Mouse (Mus musculus): ENCODE measurements at regions not wholly inside any gene's neighbourhood (a gene's known extent, or its start where the extent isn't known, plus 50 kb on each side); places are given as distances from the start of the nearest gene placed in this dataset.

GRCm38 (mm10) chrX:14273628-14274337, 62.8 kb downstream of the H2al1n start:
- DNase-seq (ENCODE audit: extremely low spot score), result peak; percentile 3

- DNase-seq (ENCODE audit: extremely low spot score), result no peak
Observed at GRCm38 (mm10) chrX:14279312-14279711, 68.4 kb downstream of the H2al1n start.

GRCm38 (mm10) chrX:14279736-14280135, 68.8 kb downstream of the H2al1n start:
- DNase-seq (ENCODE audit: extremely low spot score), result no peak

GRCm38 (mm10) chrX:14294890-14295289, 83.9 kb downstream of the H2al1n start:
- DNase-seq (ENCODE audit: extremely low spot score), result no peak

- DNase-seq (ENCODE audit: extremely low spot score), result no peak
Observed at GRCm38 (mm10) chrX:14302125-14302524, 91.2 kb downstream of the H2al1n start.

- DNase-seq (ENCODE audit: extremely low spot score), result no peak
Observed at GRCm38 (mm10) chrX:14312746-14313145, 101.8 kb downstream of the H2al1n start.

GRCm38 (mm10) chrX:14352416-14352815, 141.5 kb downstream of the H2al1n start:
- DNase-seq (ENCODE audit: extremely low spot score), result no peak

- DNase-seq (ENCODE audit: extremely low spot score), result no peak
Observed at GRCm38 (mm10) chrX:14353366-14353765, 142.4 kb downstream of the H2al1n start.

GRCm38 (mm10) chrX:14356466-14357030, 145.6 kb downstream of the H2al1n start:
- no peak for DNase-seq (ENCODE audit: extremely low spot score)
